Mouse (Mus musculus) hindbrain, embryonic 15.5 days (tissue): Measurements from ENCODE around the gene Phpt1. TPM values are rescaled to one million over a fixed set of nuclear protein-coding genes. Genes with fewer than 3 reads are reported as not detected.

Experiments used
- ATAC-seq: fragments of 200-750 bp; cut with Nextera tagmentation; 2 replicates; pipeline ENCODE4 v1.8.0; 2017; ENCODE audit warnings: low read depth, moderate number of reproducible peaks, moderate TSS enrichment; ENCODE audit not compliant: low FRiP score
- H3K27ac ChIP-seq: fragments of 300-500 bp; sonication (generic); replicated peaks from 2 replicates; pipeline ENCODE4 v1.5.1; 2015; ENCODE audit warnings: mild to moderate bottlenecking, inconsistent platforms
- H3K27me3 ChIP-seq: fragments of 300-500 bp; sonication (generic); 2 replicates; pipeline ENCODE4 v1.6.1; 2015; ENCODE audit warnings: control low read depth, inconsistent platforms
- H3K36me3 ChIP-seq: fragments of 300-500 bp; sonication (generic); 2 replicates; pipeline ENCODE4 v1.6.1; 2015; ENCODE audit warnings: control low read depth, inconsistent platforms
- H3K4me1 ChIP-seq: fragments of 300-500 bp; sonication (generic); replicated peaks from 2 replicates; pipeline ENCODE4 v1.6.1; 2015; ENCODE audit warnings: control low read depth, inconsistent platforms
- H3K4me2 ChIP-seq: fragments of 300-500 bp; sonication (generic); 2 replicates; pipeline ENCODE4 v1.6.1; 2015; ENCODE audit warnings: moderate library complexity, mild to moderate bottlenecking, inconsistent platforms
- H3K4me3 ChIP-seq: fragments of 300-500 bp; sonication (generic); 2 replicates; pipeline ENCODE4 v1.5.1; 2015; ENCODE audit warnings: mild to moderate bottlenecking, inconsistent platforms
- H3K9ac ChIP-seq: fragments of 300-500 bp; sonication (generic); 2 replicates; pipeline ENCODE4 v1.6.1; 2015; ENCODE audit warnings: inconsistent platforms
- H3K9me3 ChIP-seq: fragments of 300-500 bp; sonication (generic); 2 replicates; pipeline ENCODE4 v1.6.1; 2016; ENCODE audit warnings: control low read depth, inconsistent platforms
- whole genome bisulfite sequencing: fragments of 180-500 bp; shearing (Covaris S2); methylation state at CpG from one replicate; pipeline ENCODE4 v1.1.7; 2015; 5-methylcytosine and 5-hydroxymethylcytosine counted together
- polyA plus RNA-seq: library from polyadenylated mRNA; unstranded; fragments of >200 nt; fragmentation: Nextera tagmentation; extraction: Ambion mirVana; gene quantifications from 2 replicates; pipeline ENCODE4 v1.2.1, GENCODE M21; 2015

The Phpt1 gene
- polyA plus RNA-seq, 1 experiment from 2014 or later, result 159 TPM

DNA sequence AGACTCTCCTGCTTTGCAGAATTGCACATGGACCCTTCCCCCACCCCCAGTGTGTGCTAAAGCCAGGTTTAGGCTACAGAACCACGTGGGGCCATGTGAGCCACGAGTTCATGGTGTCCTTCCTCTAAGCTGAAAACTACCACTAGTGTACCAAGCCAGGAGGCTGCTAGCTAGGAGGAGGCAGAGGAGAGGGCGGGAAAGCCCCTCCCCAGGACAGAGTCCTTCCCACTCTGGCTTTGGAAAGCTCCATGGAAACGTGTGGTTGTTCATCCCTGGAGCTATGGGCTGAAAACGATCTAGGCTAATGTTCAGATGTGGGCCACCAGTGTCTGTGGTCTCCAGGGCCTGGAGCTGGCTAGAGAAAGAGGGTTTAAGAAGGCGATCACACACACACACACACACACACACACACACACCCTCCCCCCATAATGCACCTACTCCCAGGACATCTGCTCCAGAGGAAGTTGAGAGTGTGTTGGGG lies 5.6 kb upstream of the Phpt1 start:
- Histone ChIP-seq H3K4me3 (peak overlapping the region; percentile 49), H3K27ac (no peak overlapping the region), H3K27me3 (peaks cover 51% of the 10 kb centered on the region), H3K9me3 (no peaks in the 10 kb centered on the region), H3K4me2 (peak overlapping the region; percentile 74), H3K36me3 (peaks cover 24% of the 10 kb centered on the region), H3K9ac (peak overlapping the region; percentile 60), H3K4me1 (peaks cover 70% of the 10 kb centered on the region)
- 0 out of 2 replicates have a peak, but pooled peaks have one; percentile 2 for ATAC-seq
- 34% methylated on average over 6 of the region's 6 CpGs for WGBS

DNA sequence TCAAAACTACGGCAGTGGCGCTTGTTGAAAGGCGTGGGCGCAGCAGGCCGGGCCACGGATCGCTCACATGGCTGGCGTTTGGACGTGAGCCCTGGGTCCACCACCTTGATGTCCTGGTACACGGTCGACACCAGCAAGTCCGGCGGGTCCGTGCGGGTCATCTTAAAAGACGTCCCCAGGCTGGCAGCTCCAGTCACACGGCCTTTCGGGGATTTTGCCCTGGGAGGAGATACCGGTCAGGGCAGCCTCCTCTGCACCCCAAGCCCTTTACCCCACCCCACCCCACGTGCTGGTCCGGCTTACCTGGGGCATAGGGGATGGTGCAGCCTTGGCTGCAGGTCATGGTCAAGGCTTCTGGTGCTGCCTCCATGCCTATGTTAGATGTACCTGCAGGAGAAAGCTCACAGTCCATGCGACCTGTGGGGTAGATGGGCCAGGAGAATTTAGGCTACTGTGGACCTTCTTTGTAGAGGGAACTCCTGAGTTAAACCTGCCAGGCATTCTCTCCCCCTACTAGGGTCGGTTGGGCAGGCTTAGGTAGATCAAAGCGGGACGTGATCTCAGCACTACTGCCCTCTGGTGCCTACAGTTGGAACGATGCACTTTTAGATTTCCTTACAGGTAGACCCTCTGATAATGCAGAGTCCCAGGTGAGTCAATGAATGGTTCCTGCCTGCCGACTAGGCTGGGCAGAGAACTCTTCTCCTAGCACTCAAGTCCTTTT lies 4.9 kb upstream of the Phpt1 start:
- Histone ChIP-seq H3K4me1 (peaks cover 75% of the 10 kb centered on the region), H3K36me3 (peaks cover 17% of the 10 kb centered on the region), H3K9ac (no peak overlapping the region), H3K4me2 (peak overlapping the region; percentile 74), H3K4me3 (peak overlapping the region; percentile 49; the same call in 1 of the 2 replicates), H3K27me3 (peaks cover 51% of the 10 kb centered on the region), H3K9me3 (no peaks in the 10 kb centered on the region), H3K27ac (no peak overlapping the region)
- 10% methylated on average over 27 of the region's 27 CpGs for WGBS
- ATAC-seq, result no peak

DNA sequence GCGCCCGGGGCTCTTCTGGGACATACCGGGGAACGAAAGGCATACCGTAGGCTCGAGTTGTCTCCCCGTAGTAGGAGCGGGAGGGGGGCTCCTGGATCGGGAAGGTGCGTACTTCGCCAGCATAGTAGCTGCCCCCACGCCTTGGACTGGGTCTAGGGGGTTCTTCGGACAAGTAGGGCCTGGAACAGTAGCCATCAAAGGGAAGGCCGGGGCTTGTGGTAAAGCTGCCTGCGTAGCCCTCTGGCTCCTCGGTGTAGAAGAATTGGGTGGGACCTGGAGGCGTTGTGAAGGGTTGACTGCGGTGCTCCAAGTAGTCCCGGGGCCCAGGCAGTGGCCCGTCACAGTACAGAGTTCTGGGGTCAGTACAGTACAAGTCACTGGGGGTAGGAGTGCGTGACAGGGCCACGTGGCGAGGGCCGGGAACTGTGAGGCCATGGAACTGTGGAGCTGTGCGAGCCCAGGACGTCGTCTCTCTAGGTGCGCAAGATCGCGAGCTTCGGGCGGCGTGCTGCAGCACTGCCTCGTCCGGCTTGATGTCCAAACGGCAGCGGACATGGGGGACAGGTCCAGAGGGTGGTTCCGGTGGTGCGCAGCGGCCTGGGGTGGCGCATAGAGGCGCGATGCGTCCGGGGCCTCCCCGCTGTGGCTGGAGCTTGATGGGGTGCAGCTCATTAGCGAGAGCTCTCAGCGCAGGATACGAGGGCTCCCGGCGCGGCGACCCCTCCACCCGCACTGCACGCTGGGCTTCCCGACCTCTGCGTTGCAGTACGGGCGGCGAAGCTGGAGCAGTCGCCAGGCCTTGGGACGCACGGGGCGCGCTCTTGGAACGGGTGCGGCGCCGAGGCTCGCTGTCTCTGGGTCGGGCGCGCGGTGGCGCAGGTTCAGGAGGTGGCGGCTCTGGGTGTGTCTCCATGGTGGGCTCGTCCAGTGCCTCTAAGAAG lies 4.0 kb upstream of the Phpt1 start:
- Histone ChIP-seq H3K27me3 (peaks cover 51% of the 10 kb centered on the region), H3K36me3 (0 out of 2 replicates have a peak, but pooled peaks cover 10% of the 10 kb centered on the region), H3K4me2 (peak overlapping the region; percentile 74), H3K4me1 (peaks cover 77% of the 10 kb centered on the region), H3K9me3 (no peaks in the 10 kb centered on the region), H3K9ac (no peak overlapping the region), H3K4me3 (0 out of 2 replicates have a peak overlapping the region, but pooled peaks have one; percentile 7), H3K27ac (no peak overlapping the region)
- ATAC-seq, result no peak
- 13% methylated on average over 74 of the region's 77 CpGs for WGBS

DNA sequence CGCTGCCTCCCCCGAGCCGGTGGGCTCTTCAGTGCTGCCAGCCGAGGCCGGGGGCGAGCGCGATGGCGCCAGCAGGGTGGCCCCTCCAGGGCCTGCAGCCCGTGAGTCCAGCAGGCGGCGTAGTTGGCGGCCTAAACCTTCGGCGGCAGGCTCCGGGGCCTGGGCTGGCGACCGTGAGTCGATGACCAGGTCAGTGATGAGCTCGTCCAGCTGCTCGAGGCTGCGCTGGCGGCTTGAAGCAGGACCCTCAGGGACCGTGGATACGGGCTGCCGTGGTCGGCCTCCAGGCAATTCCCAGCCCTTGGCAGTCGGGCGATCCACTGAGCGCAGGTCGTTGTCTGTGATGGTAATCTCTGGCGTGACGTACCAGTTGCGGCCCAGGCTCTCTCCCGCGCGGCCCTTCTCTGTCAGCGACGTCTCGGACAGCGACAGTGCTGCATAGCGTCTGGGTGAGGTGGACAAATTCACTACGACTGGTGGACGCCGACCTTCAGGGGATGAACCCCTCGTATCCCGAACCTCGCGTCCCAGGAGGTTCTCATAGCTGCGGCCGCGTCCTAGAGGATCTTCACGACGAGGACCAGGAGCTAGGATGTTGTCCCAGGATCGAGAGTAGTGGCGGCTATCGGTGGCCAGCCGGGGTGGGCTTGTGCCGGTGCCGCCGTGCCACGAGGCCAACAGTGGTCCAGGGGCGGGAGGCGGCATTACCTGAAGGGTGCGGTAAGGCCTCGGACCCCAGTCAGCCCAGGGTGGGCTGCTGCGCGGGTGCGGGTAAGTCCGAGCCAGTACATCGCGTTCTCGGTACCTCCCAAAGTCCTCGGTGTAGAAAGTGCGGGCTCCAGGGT lies 3.1 kb upstream of the Phpt1 start:
- Histone ChIP-seq H3K4me1 (peaks cover 80% of the 10 kb centered on the region), H3K27ac (no peak overlapping the region), H3K4me2 (peak overlapping the region; percentile 28), H3K27me3 (peaks cover 51% of the 10 kb centered on the region), H3K9me3 (no peaks in the 10 kb centered on the region), H3K9ac (no peak overlapping the region), H3K36me3 (0 out of 2 replicates have a peak, but pooled peaks cover 4% of the 10 kb centered on the region), H3K4me3 (peak overlapping the region; percentile 3; the same call in 1 of the 2 replicates)
- no peak for ATAC-seq
- WGBS, result 12% methylated on average over 75 of the region's 75 CpGs

DNA sequence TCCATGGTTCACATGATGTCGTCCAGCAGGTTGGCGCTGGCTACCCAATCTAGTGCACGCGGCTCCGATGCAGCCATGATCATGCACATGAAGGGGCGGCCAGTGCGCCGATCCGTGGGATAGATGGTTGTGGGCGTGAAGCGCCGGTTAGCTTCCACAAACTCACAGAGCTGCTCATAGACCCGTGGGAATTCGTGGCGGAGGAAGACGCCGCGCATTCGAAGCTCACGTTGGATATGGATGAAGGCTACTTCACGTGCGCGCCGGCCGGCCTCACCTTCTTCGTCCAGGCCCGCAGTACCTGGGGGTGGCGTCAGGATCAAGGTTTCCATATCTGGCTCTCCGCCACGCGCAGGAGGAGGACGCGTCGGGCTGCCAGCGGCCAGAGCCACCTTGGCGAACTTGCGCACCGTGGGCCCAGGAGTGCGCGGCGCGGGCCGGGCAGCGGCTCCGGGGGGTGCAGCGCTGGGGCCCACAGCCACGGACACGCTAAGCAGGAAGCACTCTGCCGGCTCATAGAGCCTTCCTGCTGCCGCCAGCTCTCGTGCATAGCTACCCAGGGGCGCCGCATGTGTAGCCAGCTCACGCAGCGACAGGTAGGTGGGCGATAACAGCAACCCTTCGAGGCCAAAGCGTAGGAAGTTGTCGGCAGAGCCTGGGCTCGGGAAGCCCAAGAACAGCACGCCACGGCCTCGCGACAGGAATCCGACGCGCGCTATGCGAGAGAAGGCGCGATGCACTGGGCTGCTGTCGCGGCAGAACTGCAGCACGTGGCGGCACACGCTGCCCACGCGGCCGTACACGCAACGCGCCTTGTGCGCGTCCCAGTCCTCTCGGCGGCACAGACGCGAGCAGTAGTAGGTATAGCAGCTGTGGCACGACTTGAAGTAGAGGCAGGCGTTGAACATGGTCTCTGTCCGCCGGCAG lies 2.2 kb upstream of the Phpt1 start:
- Histone ChIP-seq H3K4me1 (peaks cover 76% of the 10 kb centered on the region), H3K36me3 (0 out of 2 replicates have a peak, but pooled peaks cover 4% of the 10 kb centered on the region), H3K4me3 (peak overlapping the region; percentile 3; the same call in 1 of the 2 replicates), H3K27ac (no peak overlapping the region), H3K9ac (no peak overlapping the region), H3K4me2 (peak overlapping the region; percentile 28), H3K27me3 (peaks cover 51% of the 10 kb centered on the region), H3K9me3 (no peaks in the 10 kb centered on the region)
- ATAC-seq, result no peak
- 19% methylated on average over 92 of the region's 92 CpGs for WGBS

GRCm38 (mm10) chr2:25576028-25576850 lies 1.2 kb upstream of the Phpt1 start:
- Histone ChIP-seq H3K4me1 (peaks cover 67% of the 10 kb centered on the region), H3K9ac (no peak overlapping the region), H3K4me3 (no peak overlapping the region), H3K27ac (no peak overlapping the region), H3K27me3 (peaks cover 51% of the 10 kb centered on the region), H3K36me3 (0 out of 2 replicates have a peak, but pooled peaks cover 4% of the 10 kb centered on the region), H3K4me2 (peak overlapping the region; percentile 73; the same call in 1 of the 2 replicates), H3K9me3 (no peaks in the 10 kb centered on the region)
- no peak for ATAC-seq
- WGBS, result 71% methylated on average over 16 of the region's 16 CpGs

GRCm38 (mm10) chr2:25575432-25576027 lies 506 bp upstream of the Phpt1 start:
- no peak for ATAC-seq
- H3K4me3 ChIP-seq, result peak overlapping the region; percentile 56
- peaks cover 46% of the 10 kb centered on the region for H3K27me3 ChIP-seq
- H3K27ac ChIP-seq, result peak overlapping the region; percentile 91; the same call in 1 of the 2 replicates
- no peaks in the 10 kb centered on the region for H3K9me3 ChIP-seq
- 0 out of 2 replicates have a peak, but pooled peaks cover 4% of the 10 kb centered on the region for H3K36me3 ChIP-seq
- H3K9ac ChIP-seq, result peak overlapping the region; percentile 42
- 12% methylated on average over 21 of the region's 21 CpGs for WGBS
- peaks cover 59% of the 10 kb centered on the region for H3K4me1 ChIP-seq
- peak overlapping the region; percentile 73 for H3K4me2 ChIP-seq

GRCm38 (mm10) chr2:25574136-25574535 lies 888 bp downstream of the Phpt1 start:
- no peak for ATAC-seq
- Histone ChIP-seq H3K9ac (peak overlapping the region; percentile 59), H3K9me3 (no peaks in the 10 kb centered on the region), H3K4me2 (peak overlapping the region; percentile 73), H3K36me3 (0 out of 2 replicates have a peak, but pooled peaks cover 4% of the 10 kb centered on the region), H3K27me3 (peaks cover 32% of the 10 kb centered on the region), H3K4me1 (peaks cover 46% of the 10 kb centered on the region), H3K27ac (peak overlapping the region; percentile 91), H3K4me3 (peak overlapping the region; percentile 56)
- 15% methylated on average over 11 of the region's 11 CpGs for WGBS

- Histone ChIP-seq H3K27ac (no peak overlapping the region), H3K36me3 (peaks cover 7% of the 10 kb centered on the region; the same call in 1 of the 2 replicates), H3K9ac (no peak overlapping the region), H3K4me3 (no peak overlapping the region), H3K9me3 (no peaks in the 10 kb centered on the region), H3K27me3 (peaks cover 22% of the 10 kb centered on the region), H3K4me1 (peaks cover 35% of the 10 kb centered on the region), H3K4me2 (peak overlapping the region; percentile 73; the same call in 1 of the 2 replicates)
- ATAC-seq, result no peak
- 91% methylated on average over 2 of the region's 2 CpGs for WGBS
Measured at GRCm38 (mm10) chr2:25573068-25573467, 2.0 kb downstream of the Phpt1 start.
